In the genomic region with DNA sequence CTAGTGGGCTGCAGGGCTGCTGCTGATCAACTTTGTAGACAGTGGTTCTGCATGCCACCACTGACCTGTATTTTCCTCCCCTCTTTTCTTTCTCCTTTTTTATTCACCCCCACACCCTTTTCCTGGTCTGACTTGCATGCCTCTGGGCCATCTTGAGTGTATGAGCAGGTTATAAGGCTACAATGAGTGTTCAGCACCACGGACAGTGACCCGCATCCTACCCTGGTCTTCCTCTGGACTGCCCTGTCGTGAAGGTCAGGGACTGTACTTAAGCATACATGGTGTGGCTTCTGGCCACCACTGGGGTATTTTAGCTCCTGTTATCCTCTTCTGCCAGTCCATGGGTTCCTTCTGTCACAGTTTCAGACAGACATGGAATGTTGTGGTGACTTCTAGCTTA, we compare ENCODE assay signal across 9 mouse cellular contexts. TPM values are rescaled to one million over a fixed set of nuclear protein-coding genes. Genes with fewer than 3 reads are reported as not detected.
DNase-seq lines count a peak whose midpoint lies in the region; ATAC-seq and TF ChIP-seq lines count a peak whose summit lies in the region.
"Had no signal": no experiment of that assay in that cellular context is flagged by ENCODE, and none has a peak within 500 bp of the region (broad histone marks: within the 10 kb centered on the region; RNA-seq: fewer than 3 reads in every experiment).

No protein-coding gene starts in this region.

- ATAC-seq in lung, postnatal 0 days = no peak

- no peak for TF ChIP-seq CTCF in lung, postnatal 0 days (IDR thresholded peaks at IDR 0.05)

- no peak overlapping the region for H3K4me2 ChIP-seq in lung, postnatal 0 days (replicated peaks; ENCODE audit: low read depth, low read length)

- H3K27ac ChIP-seq in lung, postnatal 0 days (ENCODE audit: low read length) = no peak overlapping the region
- H3K27ac ChIP-seq: liver, embryonic 14.5 days had no signal

- TF ChIP-seq EP300 in lung, postnatal 0 days (IDR thresholded peaks at IDR 0.05) = no peak

- no peak overlapping the region for H3K9ac ChIP-seq in lung, postnatal 0 days (replicated peaks; ENCODE audit: low read depth)
- H3K9ac ChIP-seq: liver, embryonic 14.5 days had no signal

- H3K9me3 ChIP-seq in lung, postnatal 0 days (ENCODE audit: low read length) = no peaks in the 10 kb centered on the region

- no peaks in the 10 kb centered on the region for H3K27me3 ChIP-seq in lung, postnatal 0 days (replicated peaks; ENCODE audit: insufficient read depth, low read length)

- no peak overlapping the region for H3K4me3 ChIP-seq in lung, postnatal 0 days (ENCODE audit: low read depth, low read length)

- H3K4me1 ChIP-seq in lung, postnatal 0 days (ENCODE audit: insufficient read depth, low read depth, low read length) = no peaks in the 10 kb centered on the region

- H3K36me3 ChIP-seq in lung, postnatal 0 days (ENCODE audit: insufficient read depth, low read length) = no peaks in the 10 kb centered on the region

- intact Hi-C loops in left cerebral cortex, postnatal 14 days (cut with DNase I) = no loop called here

- DNase-seq in lung, postnatal 36 days = peak; percentile 22
- DNase-seq in lung, postnatal 0 days (ENCODE audit: low spot score) = no peak
- DNase-seq in adrenal gland, postnatal 25 days = peak; percentile 30
- peak; percentile 71 for DNase-seq in heart, postnatal 4 days
- peak; percentile 73 for DNase-seq in retina, embryonic 14.5 days (ENCODE audit: low spot score)
- DNase-seq in left cerebral cortex, postnatal 14 days (ENCODE audit: low spot score in 2 of 2) = no peak
- no peak for DNase-seq in spleen, postnatal 36 days (ENCODE audit: low spot score in 2 of 2)

- WGBS in lung, postnatal 0 days = 2% methylated on average over 3 of the region's 3 CpGs

RNA-seq across cellular contexts. Expression of gene Aym1, which starts 50.3 kb away (rescaled TPM):
- not detected in 2 replicates for polyA plus RNA-seq in lung, postnatal 0 days (2015; fragmentation: Nextera tagmentation; extraction: Ambion mirVana)
- not detected in 2 replicates for total RNA-seq in adrenal gland, postnatal 25 days (2021)
- not detected for total RNA-seq in heart, postnatal 4 days (2021)
- total RNA-seq in left cerebral cortex, postnatal 14 days (2021) = not detected
- total RNA-seq: gastrocnemius, adult 8-10 months had no signal
- polyA plus RNA-seq: liver, embryonic 14.5 days had no signal

Comparison
In these comparisons a context has a peak if more than half of its experiments do, and no peak if none do; other contexts are left out.
1. DNase-seq: peak in lung, postnatal 36 days (single experiment), adrenal gland, postnatal 25 days (single experiment), heart, postnatal 4 days (single experiment) and retina, embryonic 14.5 days (single experiment); none in lung, postnatal 0 days (single experiment), left cerebral cortex, postnatal 14 days (0 of 2) and spleen, postnatal 36 days (0 of 2).